Mouse (Mus musculus) stomach, embryonic 14.5 days (tissue): ENCODE measurements at regions not wholly inside any gene's neighbourhood (a gene's known extent, or its start where the extent isn't known, plus 50 kb on each side); places are given as distances from the start of the nearest gene placed in this dataset.

Experiments
- ATAC-seq: fragments of 200-750 bp; cut with Nextera tagmentation; 2 replicates; pipeline ENCODE4 v1.8.0; 2017; ENCODE audit warnings: low read depth, moderate TSS enrichment; ENCODE audit not compliant: insufficient number of reproducible peaks, insufficient read depth, low FRiP score
- H3K27ac ChIP-seq: fragments of 300-500 bp; sonication (generic); 2 replicates; pipeline ENCODE4 v1.5.1; 2014; ENCODE audit warnings: mild to moderate bottlenecking, low read length, moderate library complexity, mixed read lengths
- H3K27me3 ChIP-seq: fragments of 300-500 bp; sonication (generic); 2 replicates; pipeline ENCODE4 v1.6.1; 2014; ENCODE audit warnings: low read length, control low read depth, mixed read lengths; ENCODE audit not compliant: control insufficient read depth, insufficient read depth
- H3K36me3 ChIP-seq: fragments of 300-500 bp; sonication (generic); 2 replicates; pipeline ENCODE4 v1.6.1; 2014; ENCODE audit warnings: mild to moderate bottlenecking, control low read depth, low read length, moderate library complexity, mixed read lengths; ENCODE audit not compliant: control insufficient read depth, insufficient read depth
- H3K4me1 ChIP-seq: fragments of 300-500 bp; sonication (generic); 2 replicates; pipeline ENCODE4 v1.6.1; 2014; ENCODE audit warnings: low read length, control low read depth, mixed read lengths; ENCODE audit not compliant: control insufficient read depth, insufficient read depth
- H3K4me2 ChIP-seq: fragments of 300-500 bp; sonication (generic); replicated peaks from 2 replicates; pipeline ENCODE4 v1.6.1; 2014; ENCODE audit warnings: low read depth, low read length, control low read depth
- H3K4me3 ChIP-seq: fragments of 300-500 bp; sonication (generic); 2 replicates; pipeline ENCODE4 v1.5.1; 2014; ENCODE audit warnings: low read depth, low read length, control low read depth
- H3K9ac ChIP-seq: fragments of 300-500 bp; sonication (generic); replicated peaks from 2 replicates; pipeline ENCODE4 v1.6.1; 2014; ENCODE audit warnings: low read depth, mild to moderate bottlenecking, control low read depth, low read length, moderate library complexity, mixed read lengths
- H3K9me3 ChIP-seq: fragments of 300-500 bp; sonication (generic); 2 replicates; pipeline ENCODE4 v1.6.1; 2016; ENCODE audit warnings: low read depth, low read length, control low read depth; ENCODE audit not compliant: control insufficient read depth
- WGBS: fragments of 180-500 bp; shearing (Covaris S2); extraction: QIAGEN DNeasy Blood & Tissue Kit; methylation state at CpG from one replicate; pipeline ENCODE4 v1.1.7; 2014; 5-methylcytosine and 5-hydroxymethylcytosine counted together

- Histone ChIP-seq H3K36me3 (no peaks in the 10 kb centered on the region), H3K9ac (no peak overlapping the region), H3K4me2 (no peak overlapping the region; the same call in 1 of the 2 replicates), H3K27ac (no peak overlapping the region), H3K9me3 (no peaks in the 10 kb centered on the region), H3K4me3 (no peak overlapping the region), H3K4me1 (no peaks in the 10 kb centered on the region), H3K27me3 (no peaks in the 10 kb centered on the region)
- WGBS = 88% methylated on average over 3 of the region's 3 CpGs
- ATAC-seq = no peak
Observed at GRCm38 (mm10) chr1:189988864-189989263, 66.7 kb upstream of the Smyd2 start.

GRCm38 (mm10) chr1:189985516-189986205 is 63.5 kb upstream of the Smyd2 start:
- Histone ChIP-seq H3K36me3 (no peaks in the 10 kb centered on the region), H3K9ac (no peak overlapping the region), H3K27me3 (no peaks in the 10 kb centered on the region), H3K27ac (no peak overlapping the region), H3K4me2 (no peak overlapping the region), H3K4me3 (no peak overlapping the region), H3K4me1 (no peaks in the 10 kb centered on the region), H3K9me3 (no peaks in the 10 kb centered on the region)
- 70% methylated on average over 11 of the region's 11 CpGs for WGBS
- no peak for ATAC-seq

GRCm38 (mm10) chr1:189978244-189978643 is 56.1 kb upstream of the Smyd2 start:
- 84% methylated on average over 10 of the region's 10 CpGs for WGBS
- Histone ChIP-seq H3K9ac (no peak overlapping the region), H3K4me3 (no peak overlapping the region), H3K36me3 (no peaks in the 10 kb centered on the region), H3K27me3 (no peaks in the 10 kb centered on the region; the same call in 1 of the 2 replicates), H3K27ac (no peak overlapping the region), H3K4me2 (no peak overlapping the region), H3K9me3 (no peaks in the 10 kb centered on the region), H3K4me1 (no peaks in the 10 kb centered on the region)
- no peak for ATAC-seq

GRCm38 (mm10) chr1:189975660-189976059 is 53.5 kb upstream of the Smyd2 start:
- Histone ChIP-seq H3K4me3 (no peak overlapping the region), H3K27ac (no peak overlapping the region), H3K9me3 (no peaks in the 10 kb centered on the region), H3K27me3 (no peaks in the 10 kb centered on the region; the same call in 1 of the 2 replicates), H3K4me1 (no peaks in the 10 kb centered on the region), H3K9ac (no peak overlapping the region), H3K36me3 (no peaks in the 10 kb centered on the region), H3K4me2 (no peak overlapping the region)
- ATAC-seq = no peak
- 85% methylated on average over 9 of the region's 9 CpGs for WGBS

- H3K9ac ChIP-seq = no peak overlapping the region
- no peak overlapping the region for H3K4me3 ChIP-seq
Observed at GRCm38 (mm10) chr1:189972790-189973406, 50.7 kb upstream of the Smyd2 start.

More at GRCm38 (mm10) chr1:189972790-189973406, 50.7 kb upstream of the Smyd2 start:
- peak; percentile 61; the same call in 1 of the 2 replicates for ATAC-seq
- Histone ChIP-seq H3K27ac (no peak overlapping the region), H3K4me2 (0 out of 2 replicates have a peak overlapping the region, but pooled peaks have one; percentile 15), H3K36me3 (no peaks in the 10 kb centered on the region), H3K4me1 (no peaks in the 10 kb centered on the region), H3K9me3 (no peaks in the 10 kb centered on the region), H3K27me3 (no peaks in the 10 kb centered on the region; the same call in 1 of the 2 replicates)
- 13% methylated on average over 13 of the region's 13 CpGs for WGBS
